In genomic region chr9:44042836-44043707, GRCm38 (mm10) we compare ENCODE assay signal across 9 mouse cellular contexts. TPM values are rescaled to one million over a fixed set of nuclear protein-coding genes. Genes with fewer than 3 reads are reported as not detected.
DNase-seq lines count a peak whose midpoint lies in the region; ATAC-seq lines count a peak whose summit lies in the region.
"Had no signal": no experiment of that assay in that cellular context is flagged by ENCODE, and none has a peak within 500 bp of the region (broad histone marks: within the 10 kb centered on the region; RNA-seq: fewer than 3 reads in every experiment).

Gene Thy1 (plus strand): TSS chr9:44043384.

- no peaks in the 10 kb centered on the region; the same call in 1 of the 2 replicates for H3K9me3 ChIP-seq in hindbrain, embryonic 12.5 days (replicated peaks)
- no peaks in the 10 kb centered on the region for H3K9me3 ChIP-seq in midbrain, embryonic 10.5 days (replicated peaks)
- H3K9me3 ChIP-seq in stomach, embryonic 14.5 days (ENCODE audit: control insufficient read depth, low read depth, low read length), result no peaks in the 10 kb centered on the region

- H3K9ac ChIP-seq in hindbrain, embryonic 12.5 days, result peak within 1 kb of the TSS; percentile 47
- no peak within 1 kb of the TSS for H3K9ac ChIP-seq in stomach, embryonic 14.5 days (replicated peaks; ENCODE audit: low read depth, low read length)

- 0 out of 2 replicates have a peak, but pooled peaks have one; percentile 16 for ATAC-seq in hindbrain, embryonic 12.5 days (ENCODE audit: low FRiP score)
- peak; percentile 63; the same call in 1 of the 2 replicates for ATAC-seq in stomach, embryonic 14.5 days (ENCODE audit: insufficient number of reproducible peaks, insufficient read depth, low FRiP score, low read depth)

- H3K27me3 ChIP-seq in hindbrain, embryonic 12.5 days, result peaks cover 58% of the 10 kb centered on the region
- peaks cover 71% of the 10 kb centered on the region for H3K27me3 ChIP-seq in midbrain, embryonic 10.5 days (ENCODE audit: low read depth, poor library complexity, severe bottlenecking)
- peaks cover 11% of the 10 kb centered on the region; the same call in 1 of the 2 replicates for H3K27me3 ChIP-seq in stomach, embryonic 14.5 days (ENCODE audit: control insufficient read depth, insufficient read depth, low read length)

- DNase-seq in kidney, adult 9 months, result peak; percentile 91
- no peak for DNase-seq in kidney, postnatal 36 days
- DNase-seq in cerebellum, adult 9-10 months, result peak; percentile 93
- peak; percentile 57 to 67 for DNase-seq in frontal cortex, postnatal 14 days (ENCODE audit: low spot score in 2 of 2)
- peak; percentile 72 to 74 for DNase-seq in layer of hippocampus, postnatal 36 days
- DNase-seq in midbrain, embryonic 10.5 days (ENCODE audit: low spot score), result peak; percentile 45

- H3K36me3 ChIP-seq in hindbrain, embryonic 12.5 days, result no peaks in the 10 kb centered on the region
- no peaks in the 10 kb centered on the region for H3K36me3 ChIP-seq in midbrain, embryonic 10.5 days
- H3K36me3 ChIP-seq in stomach, embryonic 14.5 days (ENCODE audit: control insufficient read depth, insufficient read depth, low read length), result no peaks in the 10 kb centered on the region

- H3K4me2 ChIP-seq in hindbrain, embryonic 12.5 days (replicated peaks), result peak within 1 kb of the TSS; percentile 65
- H3K4me2 ChIP-seq in stomach, embryonic 14.5 days (replicated peaks; ENCODE audit: low read depth, low read length), result peak within 1 kb of the TSS; percentile 60

- peak within 1 kb of the TSS; percentile 34 for H3K4me3 ChIP-seq in hindbrain, embryonic 12.5 days
- peak within 1 kb of the TSS; percentile 56 for H3K4me3 ChIP-seq in midbrain, embryonic 10.5 days
- H3K4me3 ChIP-seq in stomach, embryonic 14.5 days (ENCODE audit: low read depth, low read length), result peak within 1 kb of the TSS; percentile 27
- H3K4me3 ChIP-seq: megakaryocyte, embryonic 14.5 days had no signal

- WGBS in hindbrain, embryonic 12.5 days, result under 1% methylated on average over 30 of the region's 30 CpGs
- under 1% methylated on average over 30 of the region's 30 CpGs for WGBS in midbrain, embryonic 10.5 days
- 1% methylated on average over 30 of the region's 30 CpGs for WGBS in stomach, embryonic 14.5 days

- H3K27ac ChIP-seq in hindbrain, embryonic 12.5 days, result no peak within 1 kb of the TSS
- H3K27ac ChIP-seq in midbrain, embryonic 10.5 days (replicated peaks), result no peak within 1 kb of the TSS
- no peak within 1 kb of the TSS for H3K27ac ChIP-seq in stomach, embryonic 14.5 days (ENCODE audit: low read length)

- H3K4me1 ChIP-seq in hindbrain, embryonic 12.5 days, result peaks cover 15% of the 10 kb centered on the region
- H3K4me1 ChIP-seq in midbrain, embryonic 10.5 days, result peaks cover 22% of the 10 kb centered on the region
- peaks cover 12% of the 10 kb centered on the region for H3K4me1 ChIP-seq in stomach, embryonic 14.5 days (ENCODE audit: control insufficient read depth, insufficient read depth, low read length)

RNA-seq across cellular contexts. Expression of gene Thy1, which starts in this region (rescaled TPM):
- polyA plus RNA-seq in hindbrain, embryonic 12.5 days (2016; fragmentation: Nextera tagmentation; extraction: Ambion mirVana), result not detected in 2 replicates
- 100 to 1,000 TPM; 786 to 920 TPM for total RNA-seq in layer of hippocampus, postnatal 36 days (2021)
- polyA plus RNA-seq in midbrain, embryonic 10.5 days (2016; fragmentation: Nextera tagmentation; extraction: Ambion mirVana), result not detected in 2 replicates
- polyA plus RNA-seq in stomach, embryonic 14.5 days (2014; fragmentation: Nextera tagmentation; extraction: Ambion mirVana), result 0.88 and 1.5 TPM in 2 replicates

Comparison
In these comparisons a context has a peak if more than half of its experiments do, and no peak if none do; other contexts are left out.
1. DNase-seq: peak in kidney, adult 9 months (single experiment), cerebellum, adult 9-10 months (single experiment), frontal cortex, postnatal 14 days (2 of 2) and layer of hippocampus, postnatal 36 days (2 of 2); none in kidney, postnatal 36 days (0 of 2).
2. Peak in ATAC-seq, H3K4me3 ChIP-seq, H3K9ac ChIP-seq and H3K4me2 ChIP-seq in hindbrain, embryonic 12.5 days; RNA of the gene not detected or under 1 TPM.
3. Peak in DNase-seq and H3K4me3 ChIP-seq in midbrain, embryonic 10.5 days; RNA of the gene not detected or under 1 TPM.
4. Peak in every context shown above with its lines, with median percentiles within 50 percentile points of each other: H3K4me3 ChIP-seq.